ENCODE assay signal across 21 mouse cellular contexts in genomic region chr5:123696961-123697360, GRCm38 (mm10). TPM values are rescaled to one million over a fixed set of nuclear protein-coding genes. Genes with fewer than 3 reads are reported as not detected.
A peak's percentile ranks its signal among the peaks of the same experiment; 100 is the strongest.
DNase-seq lines count a peak whose midpoint lies in the region; ATAC-seq and TF ChIP-seq lines count a peak whose summit lies in the region.
"Had no signal": no experiment of that assay in that cellular context is flagged by ENCODE, and none has a peak within 500 bp of the region (broad histone marks: within the 10 kb centered on the region; RNA-seq: fewer than 3 reads in every experiment).

No protein-coding gene starts in this region.

- H3K4me3 ChIP-seq in embryonic facial prominence, embryonic 15.5 days (replicated peaks) = no peak overlapping the region
- no peak overlapping the region for H3K4me3 ChIP-seq in embryonic facial prominence, embryonic 10.5 days
- H3K4me3 ChIP-seq in intestine, postnatal 0 days (ENCODE audit: low read depth, low read length) = no peak overlapping the region
- H3K4me3 ChIP-seq in stomach, postnatal 0 days (ENCODE audit: low read depth, low read length) = no peak overlapping the region
- H3K4me3 ChIP-seq: erythroblast, embryonic 14.5 days; forebrain, embryonic 10.5 days; forebrain, embryonic 15.5 days; heart, embryonic 10.5 days; hindbrain, embryonic 12.5 days had no signal

- H3K9me3 ChIP-seq in embryonic facial prominence, embryonic 15.5 days (replicated peaks) = no peaks in the 10 kb centered on the region
- no peaks in the 10 kb centered on the region for H3K9me3 ChIP-seq in embryonic facial prominence, embryonic 10.5 days
- H3K9me3 ChIP-seq in intestine, postnatal 0 days (ENCODE audit: control insufficient read depth) = no peaks in the 10 kb centered on the region
- H3K9me3 ChIP-seq in stomach, postnatal 0 days (ENCODE audit: control insufficient read depth, low read length) = no peaks in the 10 kb centered on the region
- H3K9me3 ChIP-seq: forebrain, embryonic 10.5 days; forebrain, embryonic 15.5 days; heart, embryonic 10.5 days; hindbrain, embryonic 12.5 days had no signal

- WGBS in embryonic facial prominence, embryonic 15.5 days = 80% methylated on average over 4 of the region's 4 CpGs
- WGBS in embryonic facial prominence, embryonic 10.5 days = 93% methylated on average over 4 of the region's 4 CpGs
- 43% methylated on average over 4 of the region's 4 CpGs for WGBS in intestine, postnatal 0 days
- WGBS in stomach, postnatal 0 days = 60% methylated on average over 4 of the region's 4 CpGs

- H3K36me3 ChIP-seq in embryonic facial prominence, embryonic 15.5 days = peaks cover 33% of the 10 kb centered on the region
- peaks cover 51% of the 10 kb centered on the region for H3K36me3 ChIP-seq in embryonic facial prominence, embryonic 10.5 days (replicated peaks)
- H3K36me3 ChIP-seq in intestine, postnatal 0 days (ENCODE audit: control insufficient read depth, insufficient read depth) = peaks cover 30% of the 10 kb centered on the region
- H3K36me3 ChIP-seq in stomach, postnatal 0 days (ENCODE audit: control insufficient read depth, insufficient read depth, low read length) = peaks cover 4% of the 10 kb centered on the region

- 0 out of 2 replicates have a peak, but pooled peaks have one; percentile 21 for TF ChIP-seq CTCF in intestine, postnatal 0 days (IDR thresholded peaks at IDR 0.05; ENCODE audit: low read depth)
- 0 out of 2 replicates have a peak, but pooled peaks have one; percentile 6 for TF ChIP-seq CTCF in stomach, postnatal 0 days (IDR thresholded peaks at IDR 0.05; ENCODE audit: low read depth)

- H3K4me2 ChIP-seq in embryonic facial prominence, embryonic 15.5 days (replicated peaks) = no peak overlapping the region
- H3K4me2 ChIP-seq in intestine, postnatal 0 days (replicated peaks; ENCODE audit: low read depth) = no peak overlapping the region
- no peak overlapping the region for H3K4me2 ChIP-seq in stomach, postnatal 0 days (replicated peaks; ENCODE audit: low read depth)
- H3K4me2 ChIP-seq: forebrain, embryonic 15.5 days; hindbrain, embryonic 12.5 days had no signal

- TF ChIP-seq EP300 in stomach, postnatal 0 days (optimal IDR thresholded peaks at IDR 0.05) = no peak

- H3K27me3 ChIP-seq in embryonic facial prominence, embryonic 15.5 days = no peaks in the 10 kb centered on the region
- no peaks in the 10 kb centered on the region for H3K27me3 ChIP-seq in embryonic facial prominence, embryonic 10.5 days (replicated peaks; ENCODE audit: low read depth, poor library complexity, severe bottlenecking)
- no peaks in the 10 kb centered on the region for H3K27me3 ChIP-seq in intestine, postnatal 0 days (replicated peaks; ENCODE audit: control insufficient read depth, insufficient read depth, low read length)
- no peaks in the 10 kb centered on the region for H3K27me3 ChIP-seq in stomach, postnatal 0 days (ENCODE audit: control insufficient read depth, insufficient read depth, low read length)
- H3K27me3 ChIP-seq: forebrain, embryonic 15.5 days; hindbrain, embryonic 12.5 days had no signal

- ATAC-seq in embryonic facial prominence, embryonic 15.5 days (ENCODE audit: insufficient number of reproducible peaks, low FRiP score, low TSS enrichment, low read depth) = no peak
- peak; percentile 75 for ATAC-seq in intestine, postnatal 0 days
- ATAC-seq in stomach, postnatal 0 days (ENCODE audit: low FRiP score, low TSS enrichment) = peak; percentile 84
- ATAC-seq in inflammation-experienced regulatory T-cells, adult 6 months = no peak
- ATAC-seq: activated CD4-positive, CD25-positive, alpha-beta regulatory T cell, adult 4 months; forebrain, embryonic 15.5 days had no signal

- peak overlapping the region; percentile 39; the same call in 1 of the 2 replicates for H3K27ac ChIP-seq in embryonic facial prominence, embryonic 15.5 days (replicated peaks)
- no peak overlapping the region for H3K27ac ChIP-seq in embryonic facial prominence, embryonic 10.5 days (replicated peaks)
- H3K27ac ChIP-seq in intestine, postnatal 0 days (ENCODE audit: low read depth, low read length) = peak overlapping the region; percentile 46; the same call in 1 of the 2 replicates
- H3K27ac ChIP-seq in stomach, postnatal 0 days (replicated peaks) = peak overlapping the region; percentile 79
- H3K27ac ChIP-seq: forebrain, embryonic 10.5 days; forebrain, embryonic 15.5 days; heart, embryonic 10.5 days; hindbrain, embryonic 12.5 days had no signal

- no peak overlapping the region for H3K9ac ChIP-seq in embryonic facial prominence, embryonic 15.5 days
- H3K9ac ChIP-seq in intestine, postnatal 0 days (ENCODE audit: low read depth, low read length) = no peak overlapping the region
- no peak overlapping the region; the same call in 1 of the 2 replicates for H3K9ac ChIP-seq in stomach, postnatal 0 days (ENCODE audit: low read length)
- H3K9ac ChIP-seq: forebrain, embryonic 15.5 days; hindbrain, embryonic 12.5 days had no signal

- H3K4me1 ChIP-seq in embryonic facial prominence, embryonic 15.5 days = no peaks in the 10 kb centered on the region
- no peaks in the 10 kb centered on the region for H3K4me1 ChIP-seq in embryonic facial prominence, embryonic 10.5 days
- H3K4me1 ChIP-seq in intestine, postnatal 0 days (replicated peaks; ENCODE audit: control insufficient read depth, insufficient read depth, low read length) = no peaks in the 10 kb centered on the region
- H3K4me1 ChIP-seq in stomach, postnatal 0 days (replicated peaks; ENCODE audit: control insufficient read depth, insufficient read depth) = 0 out of 2 replicates have a peak, but pooled peaks cover 5% of the 10 kb centered on the region
- H3K4me1 ChIP-seq: forebrain, embryonic 10.5 days; forebrain, embryonic 15.5 days; heart, embryonic 10.5 days; hindbrain, embryonic 12.5 days had no signal

- DNase-seq in embryonic facial prominence, embryonic 10.5 days (ENCODE audit: low spot score) = no peak
- peak; percentile 71 for DNase-seq in lung, postnatal 36 days
- DNase-seq in lung, postnatal 10 days = no peak
- peak; percentile 73 for DNase-seq in stomach, postnatal 0 days (ENCODE audit: low spot score)
- DNase-seq in ovary, postnatal 36 days (ENCODE audit: low spot score) = no peak
- DNase-seq: cerebellum, adult 11-12 months; cerebellum, adult 9-11 months; cerebellum, postnatal 36 days; gastrocnemius, postnatal 10 days; heart, adult 18-20 months; heart, postnatal 10 days; heart, postnatal 4 days had no signal

RNA-seq across cellular contexts. Expression of gene Clip1, which starts 12.5 kb away (rescaled TPM):
- polyA plus RNA-seq in embryonic facial prominence, embryonic 15.5 days (2015; fragmentation: Nextera tagmentation; extraction: Ambion mirVana) = 43.0 and 44.7 TPM in 2 replicates
- polyA plus RNA-seq in embryonic facial prominence, embryonic 10.5 days (2016; fragmentation: Nextera tagmentation; extraction: Ambion mirVana) = 52.9 and 54.0 TPM in 2 replicates
- 15.7 and 17.7 TPM in 2 replicates for polyA plus RNA-seq in intestine, postnatal 0 days (2015; fragmentation: Nextera tagmentation; extraction: Ambion mirVana)
- polyA plus RNA-seq in stomach, postnatal 0 days (2015; fragmentation: Nextera tagmentation; extraction: Ambion mirVana) = 36.1 and 41.4 TPM in 2 replicates
- 10 to 100 TPM; 41.5 to 56.4 (median 51.1) TPM for polyA plus RNA-seq in inflammation-experienced regulatory T-cells, adult 6 months (2017; shearing (Covaris generic))

RNA-seq across cellular contexts. Expression of gene Zcchc8, which starts 23.9 kb away (rescaled TPM):
- 66.6 and 73.6 TPM in 2 replicates for polyA plus RNA-seq in embryonic facial prominence, embryonic 15.5 days (2015; fragmentation: Nextera tagmentation; extraction: Ambion mirVana)
- polyA plus RNA-seq in embryonic facial prominence, embryonic 10.5 days (2016; fragmentation: Nextera tagmentation; extraction: Ambion mirVana) = 86.3 and 93.8 TPM in 2 replicates
- 27.1 and 32.6 TPM in 2 replicates for polyA plus RNA-seq in intestine, postnatal 0 days (2015; fragmentation: Nextera tagmentation; extraction: Ambion mirVana)
- polyA plus RNA-seq in stomach, postnatal 0 days (2015; fragmentation: Nextera tagmentation; extraction: Ambion mirVana) = 26.1 and 27.3 TPM in 2 replicates
- polyA plus RNA-seq in inflammation-experienced regulatory T-cells, adult 6 months (2017; shearing (Covaris generic)) = 10 to 100 TPM; 60.2 to 83.6 (median 75.5) TPM

RNA-seq across cellular contexts. Expression of gene Rsrc2, which starts 52.3 kb away (rescaled TPM):
- 111 and 113 TPM in 2 replicates for polyA plus RNA-seq in embryonic facial prominence, embryonic 15.5 days (2015; fragmentation: Nextera tagmentation; extraction: Ambion mirVana)
- 142 and 144 TPM in 2 replicates for polyA plus RNA-seq in embryonic facial prominence, embryonic 10.5 days (2016; fragmentation: Nextera tagmentation; extraction: Ambion mirVana)
- polyA plus RNA-seq in intestine, postnatal 0 days (2015; fragmentation: Nextera tagmentation; extraction: Ambion mirVana) = 65.2 and 68.7 TPM in 2 replicates
- polyA plus RNA-seq in stomach, postnatal 0 days (2015; fragmentation: Nextera tagmentation; extraction: Ambion mirVana) = 59.5 and 67.8 TPM in 2 replicates
- polyA plus RNA-seq in inflammation-experienced regulatory T-cells, adult 6 months (2017; shearing (Covaris generic)) = 100 to 1,000 TPM; 155 to 186 (median 165) TPM

RNA-seq across cellular contexts. Expression of gene Kntc1, which starts 52.6 kb away (rescaled TPM):
- 19.8 and 19.9 TPM in 2 replicates for polyA plus RNA-seq in embryonic facial prominence, embryonic 15.5 days (2015; fragmentation: Nextera tagmentation; extraction: Ambion mirVana)
- polyA plus RNA-seq in embryonic facial prominence, embryonic 10.5 days (2016; fragmentation: Nextera tagmentation; extraction: Ambion mirVana) = 45.3 and 46.4 TPM in 2 replicates
- polyA plus RNA-seq in intestine, postnatal 0 days (2015; fragmentation: Nextera tagmentation; extraction: Ambion mirVana) = 4.5 and 5.0 TPM in 2 replicates
- 3.9 and 4.9 TPM in 2 replicates for polyA plus RNA-seq in stomach, postnatal 0 days (2015; fragmentation: Nextera tagmentation; extraction: Ambion mirVana)
- polyA plus RNA-seq in inflammation-experienced regulatory T-cells, adult 6 months (2017; shearing (Covaris generic)) = 10 to 100 TPM in 1 of 3 experiments, 1 to 10 TPM in 2; 2.0 to 17.5 (median 2.0) TPM

Comparison
In these comparisons a context has a peak if more than half of its experiments do, and no peak if none do; other contexts are left out.
1. DNase-seq: peak in lung, postnatal 36 days (single experiment) and stomach, postnatal 0 days (single experiment); none in embryonic facial prominence, embryonic 10.5 days (single experiment), lung, postnatal 10 days (single experiment) and ovary, postnatal 36 days (single experiment).
2. ATAC-seq: peak in intestine, postnatal 0 days (single experiment) and stomach, postnatal 0 days (single experiment); none in embryonic facial prominence, embryonic 15.5 days (single experiment) and inflammation-experienced regulatory T-cells, adult 6 months (single experiment).